Mouse (Mus musculus): ENCODE data around the gene Ttll8. TPM values are rescaled to one million over a fixed set of nuclear protein-coding genes. Genes with fewer than 3 reads are reported as not detected.

The Ttll8 gene
- polyA plus RNA-seq (2014; fragmentation: Nextera tagmentation; extraction: Ambion mirVana) = 0.17 TPM in 1 of 2 replicates, not detected in the other

DNA sequence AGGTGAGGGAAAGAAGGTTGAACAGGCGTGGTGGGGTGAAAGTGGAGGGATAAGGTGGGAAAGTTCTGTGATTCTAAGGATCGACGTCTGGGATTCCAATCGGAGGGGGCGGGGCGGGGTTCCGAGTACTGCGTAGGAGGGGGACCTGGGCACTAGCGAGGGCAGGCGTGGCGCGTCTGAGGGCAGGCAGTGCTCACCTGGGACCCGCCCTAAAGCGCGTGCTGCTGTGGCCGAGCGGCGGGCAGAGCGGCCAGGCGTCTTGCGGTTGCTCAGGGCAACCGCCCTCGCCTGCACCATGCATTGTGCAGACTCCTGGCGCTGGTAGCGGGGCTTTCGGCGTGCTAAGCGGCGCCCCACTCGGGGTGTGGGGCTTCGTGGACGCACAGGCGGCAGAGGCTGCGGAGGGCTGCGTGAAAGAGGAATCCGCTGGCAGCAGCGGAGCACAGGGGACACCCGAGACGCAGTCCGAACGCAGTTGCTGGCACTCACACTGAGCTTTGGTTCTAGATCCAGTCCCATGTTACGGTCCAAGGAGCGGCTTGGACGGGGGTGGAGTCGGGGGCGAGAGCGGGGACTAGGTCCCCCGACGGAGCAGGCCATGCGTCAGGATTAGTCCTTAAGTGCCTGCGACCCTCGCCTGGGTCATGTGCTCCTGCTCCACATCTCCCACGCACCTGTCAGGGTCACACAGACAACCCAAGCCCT, at the start of gene Ttll8:
TSS of gene Ttll8 (minus strand) at position 51 of the 705 bp plus-strand sequence.
- H3K4me3 ChIP-seq (ENCODE audit: low read depth, low read length) = peak within 1 kb of the TSS; percentile 37
- H3K9me3 ChIP-seq (replicated peaks; ENCODE audit: control insufficient read depth, low read length) = no peaks in the 10 kb centered on the region
- peak; percentile 78; the same call in 1 of the 2 replicates for ATAC-seq
- no peak within 1 kb of the TSS for H3K27ac ChIP-seq (ENCODE audit: low read depth, low read length)
- H3K36me3 ChIP-seq (ENCODE audit: control insufficient read depth, insufficient read depth, low read length) = no peaks in the 10 kb centered on the region
- no peaks in the 10 kb centered on the region for H3K4me1 ChIP-seq (ENCODE audit: control insufficient read depth, insufficient read depth, low read length)
- DNase-seq (ENCODE audit: low spot score) = peak; percentile 56
- peak within 1 kb of the TSS; percentile 86 for H3K4me2 ChIP-seq (ENCODE audit: low read length)
- peak within 1 kb of the TSS; percentile 55 for H3K9ac ChIP-seq (ENCODE audit: low read length)
- no peaks in the 10 kb centered on the region; the same call in 1 of the 2 replicates for H3K27me3 ChIP-seq (replicated peaks; ENCODE audit: control insufficient read depth, insufficient read depth, low read length)
- WGBS = 3% methylated on average over 53 of the region's 53 CpGs

DNA sequence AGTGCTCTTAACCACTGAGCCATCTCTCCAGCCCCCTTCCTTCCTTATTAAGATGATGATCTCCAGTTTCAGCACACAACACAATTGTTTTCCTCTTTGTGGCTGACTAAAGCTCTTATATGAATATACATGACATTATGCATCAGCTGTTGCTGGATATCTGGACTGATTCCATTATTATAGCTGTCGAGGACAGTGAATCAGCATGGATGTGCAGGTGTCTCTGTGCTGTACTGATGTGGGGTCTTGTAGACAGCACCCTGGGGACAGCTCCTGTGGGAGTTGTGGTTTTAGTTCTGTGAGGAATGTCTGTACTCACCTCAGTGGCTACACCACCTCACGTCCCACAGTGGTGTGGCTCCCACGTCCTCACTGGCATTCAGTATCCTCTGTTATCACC, 47.0 kb upstream of the Ttll8 start:
- H3K9ac ChIP-seq (ENCODE audit: low read length) = no peak overlapping the region
- no peaks in the 10 kb centered on the region for H3K36me3 ChIP-seq (ENCODE audit: control insufficient read depth, insufficient read depth, low read length)
- no peak for ATAC-seq
- H3K9me3 ChIP-seq (replicated peaks; ENCODE audit: control insufficient read depth, low read length) = no peaks in the 10 kb centered on the region
- no peak overlapping the region for H3K27ac ChIP-seq (ENCODE audit: low read depth, low read length)
- 74% methylated on average over 3 of the region's 3 CpGs for WGBS
- H3K4me1 ChIP-seq (ENCODE audit: control insufficient read depth, insufficient read depth, low read length) = no peaks in the 10 kb centered on the region
- no peak overlapping the region for H3K4me2 ChIP-seq (ENCODE audit: low read length)
- H3K4me3 ChIP-seq (ENCODE audit: low read depth, low read length) = no peak overlapping the region
- no peaks in the 10 kb centered on the region for H3K27me3 ChIP-seq (replicated peaks; ENCODE audit: control insufficient read depth, insufficient read depth, low read length)
- no peak for DNase-seq (ENCODE audit: low spot score)

DNA sequence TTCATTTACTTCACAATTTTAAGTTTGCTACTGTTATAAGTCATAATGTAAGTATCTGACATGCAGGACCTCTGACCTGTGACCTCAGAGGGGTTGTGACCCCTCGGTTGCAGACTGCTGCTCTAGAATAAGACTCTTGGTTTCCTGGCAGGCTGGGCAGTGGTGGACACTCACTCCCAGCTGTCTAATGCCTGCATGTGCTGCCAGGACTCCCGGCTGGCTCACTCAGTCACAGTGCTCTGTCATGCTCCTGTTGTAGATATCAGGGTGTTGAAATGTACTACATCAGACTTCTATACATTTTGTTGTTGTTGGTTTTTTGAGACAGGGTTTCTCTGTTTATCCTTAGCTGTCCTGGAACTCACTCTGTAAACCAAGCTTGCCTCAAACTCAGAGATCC, 46.1 kb upstream of the Ttll8 start:
- H3K27ac ChIP-seq (ENCODE audit: low read depth, low read length) = no peak overlapping the region
- H3K4me3 ChIP-seq (ENCODE audit: low read depth, low read length) = no peak overlapping the region
- no peak overlapping the region for H3K4me2 ChIP-seq (ENCODE audit: low read length)
- H3K36me3 ChIP-seq (ENCODE audit: control insufficient read depth, insufficient read depth, low read length) = no peaks in the 10 kb centered on the region
- 74% methylated on average over 2 of the region's 2 CpGs for WGBS
- H3K27me3 ChIP-seq (replicated peaks; ENCODE audit: control insufficient read depth, insufficient read depth, low read length) = no peaks in the 10 kb centered on the region
- no peak overlapping the region for H3K9ac ChIP-seq (ENCODE audit: low read length)
- no peak for ATAC-seq
- no peaks in the 10 kb centered on the region for H3K9me3 ChIP-seq (replicated peaks; ENCODE audit: control insufficient read depth, low read length)
- no peaks in the 10 kb centered on the region for H3K4me1 ChIP-seq (ENCODE audit: control insufficient read depth, insufficient read depth, low read length)
- DNase-seq (ENCODE audit: low spot score) = no peak

DNA sequence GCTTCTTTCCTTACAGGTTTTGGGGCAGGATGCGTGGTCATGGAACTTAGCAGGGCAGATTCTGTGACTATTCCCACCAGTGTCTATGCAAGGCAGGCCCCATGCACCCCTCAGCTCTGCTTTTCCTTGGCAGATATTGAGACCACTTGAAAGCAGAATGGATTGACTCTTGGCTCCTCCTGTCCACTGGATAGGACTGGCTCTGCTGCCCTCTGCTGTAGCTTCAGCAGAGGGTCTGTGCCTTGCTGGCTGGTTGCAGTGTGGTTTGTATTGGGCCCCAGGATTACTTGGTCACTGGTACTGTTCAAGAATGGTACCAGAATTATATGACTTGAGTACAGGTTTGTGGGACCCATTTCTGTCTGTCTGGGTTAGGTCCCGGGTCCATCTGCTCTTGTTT, 44.9 kb upstream of the Ttll8 start:
- Histone ChIP-seq H3K4me1 (ENCODE audit: control insufficient read depth, insufficient read depth, low read length) (no peaks in the 10 kb centered on the region), H3K4me3 (ENCODE audit: low read depth, low read length) (no peak overlapping the region), H3K4me2 (ENCODE audit: low read length) (no peak overlapping the region), H3K9ac (ENCODE audit: low read length) (no peak overlapping the region), H3K27me3 (replicated peaks; ENCODE audit: control insufficient read depth, insufficient read depth, low read length) (no peaks in the 10 kb centered on the region), H3K9me3 (replicated peaks; ENCODE audit: control insufficient read depth, low read length) (no peaks in the 10 kb centered on the region), H3K36me3 (ENCODE audit: control insufficient read depth, insufficient read depth, low read length) (no peaks in the 10 kb centered on the region), H3K27ac (ENCODE audit: low read depth, low read length) (no peak overlapping the region)
- DNase-seq (ENCODE audit: low spot score) (peak; percentile 22), ATAC-seq (no peak)
- WGBS = 79% methylated on average over 2 of the region's 2 CpGs

DNA sequence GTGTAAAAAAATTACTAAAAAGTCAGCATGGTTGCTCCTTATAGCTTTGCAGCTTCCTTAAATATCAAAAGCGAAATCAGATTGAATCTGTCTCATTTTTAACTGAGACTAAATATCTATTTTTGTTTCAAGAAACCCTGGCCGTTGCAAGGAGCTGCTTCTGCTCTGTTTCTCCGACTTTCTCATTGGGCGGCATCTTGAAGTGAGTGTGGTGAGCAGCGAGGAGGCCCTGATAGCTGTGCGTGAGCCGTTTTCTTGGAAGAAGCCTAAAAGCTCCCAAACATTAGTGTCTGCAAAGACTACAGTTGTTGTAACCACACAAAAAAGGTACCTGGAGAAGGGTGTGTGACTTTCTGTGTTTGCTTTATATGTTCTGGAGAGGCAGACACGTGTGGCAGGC, 44.4 kb upstream of the Ttll8 start:
- Histone ChIP-seq H3K9me3 (replicated peaks; ENCODE audit: control insufficient read depth, low read length) (no peaks in the 10 kb centered on the region), H3K27me3 (replicated peaks; ENCODE audit: control insufficient read depth, insufficient read depth, low read length) (no peaks in the 10 kb centered on the region), H3K9ac (ENCODE audit: low read length) (no peak overlapping the region), H3K4me3 (ENCODE audit: low read depth, low read length) (no peak overlapping the region), H3K36me3 (ENCODE audit: control insufficient read depth, insufficient read depth, low read length) (no peaks in the 10 kb centered on the region), H3K27ac (ENCODE audit: low read depth, low read length) (no peak overlapping the region), H3K4me1 (ENCODE audit: control insufficient read depth, insufficient read depth, low read length) (no peaks in the 10 kb centered on the region), H3K4me2 (ENCODE audit: low read length) (no peak overlapping the region)
- ATAC-seq = no peak
- no peak for DNase-seq (ENCODE audit: low spot score)
- 78% methylated on average over 8 of the region's 8 CpGs for WGBS

DNA sequence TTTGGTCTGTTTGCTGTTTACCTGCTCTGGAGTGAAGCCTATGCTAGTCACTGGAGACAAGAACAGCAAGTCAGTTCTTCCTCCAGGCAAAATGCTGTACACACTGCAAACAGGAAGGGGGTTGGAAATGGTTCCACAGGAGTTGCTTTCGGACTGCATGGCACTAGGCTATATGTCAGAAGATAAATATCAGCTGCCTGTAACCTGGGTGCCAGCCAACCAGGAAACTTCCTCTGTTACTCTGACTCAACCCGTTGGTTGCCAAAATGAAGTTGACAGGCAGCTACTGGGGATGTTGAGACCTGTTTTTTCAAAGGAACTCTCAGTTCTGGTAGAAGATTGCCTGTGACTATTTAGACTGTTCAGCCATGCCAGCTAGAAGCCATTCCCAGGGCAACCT, 35.0 kb upstream of the Ttll8 start:
- WGBS = 78% methylated on average over 2 of the region's 2 CpGs
- ATAC-seq = no peak
- H3K27ac ChIP-seq (ENCODE audit: low read depth, low read length) = no peak overlapping the region

DNA sequence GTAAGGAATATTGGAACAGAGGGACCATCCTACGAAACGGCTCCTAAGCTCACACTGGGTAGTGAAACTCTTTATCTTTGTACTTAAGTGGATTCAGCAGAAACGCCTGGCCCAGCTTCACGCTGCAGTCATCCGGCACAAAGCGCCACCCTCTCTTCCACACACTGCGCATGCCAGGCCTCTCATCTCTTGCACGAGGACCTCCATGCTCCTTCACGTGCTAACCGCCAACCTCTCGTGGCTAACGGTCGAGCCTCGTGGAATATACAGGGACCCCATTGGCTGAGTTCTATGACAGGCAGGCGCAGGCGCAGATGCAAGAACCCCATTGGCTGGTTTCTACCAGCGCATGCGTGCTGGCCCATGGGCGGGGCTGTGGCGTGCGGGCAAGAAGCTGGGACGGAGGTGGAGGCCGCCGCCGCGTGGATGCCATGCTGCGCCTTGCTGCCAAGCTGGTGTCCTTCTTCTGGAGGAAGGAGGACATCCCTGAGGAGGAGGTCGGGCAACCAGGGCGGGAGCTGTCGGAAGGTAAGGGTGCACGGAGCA, 28.4 kb upstream of the Ttll8 start, which contains the start of gene Mov10l1:
TSS of gene Mov10l1 (plus strand) at position 376 of the 546 bp plus-strand sequence.
- H3K9me3 ChIP-seq (replicated peaks; ENCODE audit: control insufficient read depth, low read length) = no peaks in the 10 kb centered on the region
- 97% methylated on average over 31 of the region's 31 CpGs for WGBS

More for the DNA sequence above, 35.0 kb upstream of the Ttll8 start:
- Histone ChIP-seq H3K27me3 (replicated peaks; ENCODE audit: control insufficient read depth, insufficient read depth, low read length) (no peaks in the 10 kb centered on the region), H3K4me1 (ENCODE audit: control insufficient read depth, insufficient read depth, low read length) (no peaks in the 10 kb centered on the region), H3K4me3 (ENCODE audit: low read depth, low read length) (no peak overlapping the region), H3K9me3 (replicated peaks; ENCODE audit: control insufficient read depth, low read length) (no peaks in the 10 kb centered on the region), H3K9ac (ENCODE audit: low read length) (no peak overlapping the region), H3K36me3 (ENCODE audit: control insufficient read depth, insufficient read depth, low read length) (no peaks in the 10 kb centered on the region), H3K4me2 (ENCODE audit: low read length) (no peak overlapping the region)
- no peak for DNase-seq (ENCODE audit: low spot score)

DNA sequence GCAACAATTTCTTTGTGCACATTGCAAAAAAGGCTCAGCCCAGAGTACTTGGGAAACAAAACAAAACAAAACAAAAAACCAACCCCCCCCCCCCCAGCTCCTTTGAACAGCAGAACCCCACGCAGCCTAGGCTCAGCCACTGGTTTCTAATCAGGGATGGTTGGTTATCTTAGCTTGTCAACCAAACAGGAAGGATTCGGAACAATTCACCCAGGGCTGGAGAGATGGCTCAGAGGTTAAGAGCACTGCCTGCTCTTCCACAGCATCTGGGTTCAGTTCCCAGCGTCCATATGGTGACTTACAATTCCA, 24.9 kb upstream of the Ttll8 start:
- Histone ChIP-seq H3K27me3 (replicated peaks; ENCODE audit: control insufficient read depth, insufficient read depth, low read length) (no peaks in the 10 kb centered on the region), H3K4me3 (ENCODE audit: low read depth, low read length) (no peak overlapping the region), H3K4me1 (ENCODE audit: control insufficient read depth, insufficient read depth, low read length) (peaks cover 5% of the 10 kb centered on the region; the same call in 1 of the 2 replicates), H3K4me2 (ENCODE audit: low read length) (no peak overlapping the region), H3K9me3 (replicated peaks; ENCODE audit: control insufficient read depth, low read length) (no peaks in the 10 kb centered on the region), H3K27ac (ENCODE audit: low read depth, low read length) (peak overlapping the region; percentile 66; the same call in 1 of the 2 replicates), H3K9ac (ENCODE audit: low read length) (no peak overlapping the region), H3K36me3 (ENCODE audit: control insufficient read depth, insufficient read depth, low read length) (no peaks in the 10 kb centered on the region)
- no peak for ATAC-seq
- DNase-seq (ENCODE audit: low spot score) = no peak
- WGBS = 3% methylated on average over 3 of the region's 3 CpGs

More for the DNA sequence above, 28.4 kb upstream of the Ttll8 start, which contains the start of gene Mov10l1:
- H3K4me2 ChIP-seq (ENCODE audit: low read length) = no peak within 1 kb of the TSS
- H3K27ac ChIP-seq (ENCODE audit: low read depth, low read length) = no peak within 1 kb of the TSS
- peaks cover 5% of the 10 kb centered on the region; the same call in 1 of the 2 replicates for H3K4me1 ChIP-seq (ENCODE audit: control insufficient read depth, insufficient read depth, low read length)
- H3K36me3 ChIP-seq (ENCODE audit: control insufficient read depth, insufficient read depth, low read length) = no peaks in the 10 kb centered on the region
- H3K27me3 ChIP-seq (replicated peaks; ENCODE audit: control insufficient read depth, insufficient read depth, low read length) = no peaks in the 10 kb centered on the region
- ATAC-seq (no peak), DNase-seq (ENCODE audit: low spot score) (no peak)
- H3K9ac ChIP-seq (ENCODE audit: low read length) = no peak within 1 kb of the TSS
- H3K4me3 ChIP-seq (ENCODE audit: low read depth, low read length) = no peak within 1 kb of the TSS
